In genomic region chr2:103583316-103583715, GRCm38 (mm10) we compare ENCODE assay signal across 13 mouse cellular contexts. TPM values are rescaled to one million over a fixed set of nuclear protein-coding genes. Genes with fewer than 3 reads are reported as not detected.
DNase-seq lines count a peak whose midpoint lies in the region; ATAC-seq and TF ChIP-seq lines count a peak whose summit lies in the region.
"Had no signal": no experiment of that assay in that cellular context is flagged by ENCODE, and none has a peak within 500 bp of the region (broad histone marks: within the 10 kb centered on the region; RNA-seq: fewer than 3 reads in every experiment).

No protein-coding gene starts in this region.

- peaks cover 31% of the 10 kb centered on the region for H3K4me1 ChIP-seq in liver, adult 2 months (ENCODE audit: control insufficient read depth, insufficient read depth, low read length)
- peaks cover 78% of the 10 kb centered on the region for H3K4me1 ChIP-seq in liver, embryonic 13.5 days (replicated peaks)

- H3K36me3 ChIP-seq in liver, adult 2 months (ENCODE audit: control insufficient read depth, insufficient read depth, low read length) = no peaks in the 10 kb centered on the region
- H3K36me3 ChIP-seq in liver, embryonic 13.5 days = no peaks in the 10 kb centered on the region
- H3K36me3 ChIP-seq: lung, embryonic 15.5 days had no signal

- H3K9me3 ChIP-seq in liver, embryonic 13.5 days (replicated peaks) = no peaks in the 10 kb centered on the region
- H3K9me3 ChIP-seq: lung, embryonic 15.5 days had no signal

- H3K4me2 ChIP-seq in liver, embryonic 13.5 days = no peak overlapping the region
- H3K4me2 ChIP-seq: lung, embryonic 15.5 days had no signal

- no peak overlapping the region for H3K4me3 ChIP-seq in liver, adult 2 months (ENCODE audit: insufficient read depth, low read depth, low read length)
- H3K4me3 ChIP-seq in liver, embryonic 13.5 days (replicated peaks) = no peak overlapping the region
- H3K4me3 ChIP-seq: erythroblast, embryonic 14.5 days; gastrocnemius, adult 2 months; lung, embryonic 15.5 days had no signal

- 22% methylated on average over 3 of the region's 3 CpGs for WGBS in liver, adult 2 months
- WGBS in liver, embryonic 13.5 days (ENCODE audit: insufficient replicate concordance) = 23% methylated on average over 3 of the region's 3 CpGs

- TF ChIP-seq POLR2A in liver, adult 2 months (IDR thresholded peaks at IDR 0.05; ENCODE audit: extremely low read depth, insufficient read depth, low read length) = no peak

- peak overlapping the region; percentile 76 for H3K27ac ChIP-seq in liver, adult 2 months (replicated peaks; ENCODE audit: insufficient read depth, low read depth, low read length)
- peak overlapping the region; percentile 80 for H3K27ac ChIP-seq in liver, embryonic 13.5 days
- H3K27ac ChIP-seq: gastrocnemius, adult 2 months; lung, embryonic 15.5 days had no signal

- H3K79me2 ChIP-seq in liver, adult 2 months (ENCODE audit: control insufficient read depth, insufficient read depth, low read length) = peaks cover 42% of the 10 kb centered on the region

- H3K9ac ChIP-seq in liver, adult 2 months (ENCODE audit: low read depth, low read length) = no peak overlapping the region
- H3K9ac ChIP-seq in liver, embryonic 13.5 days = no peak overlapping the region
- H3K9ac ChIP-seq: lung, embryonic 15.5 days had no signal

- DNase-seq in liver, adult 2 months (ENCODE audit: extremely low read depth, low read depth, low spot score) = peak; percentile 98
- DNase-seq in liver = no peak
- no peak for DNase-seq in liver, embryonic 13.5 days
- DNase-seq in urinary bladder, adult 18-20 months (ENCODE audit: low spot score in 2 of 2) = no peak
- DNase-seq in right cerebral cortex, postnatal 14 days = no peak
- DNase-seq: cerebellum, adult 2 months; gastrocnemius, adult 2 months; kidney, adult 18-20 months; thymus, postnatal 25 days had no signal

- peak; percentile 73 for ATAC-seq in activated CD4-positive, CD25-positive, alpha-beta regulatory T cell, adult 4 months
- no peak for ATAC-seq in liver, embryonic 13.5 days (ENCODE audit: low read depth)
- peak; percentile 89 for ATAC-seq in neutrophil, adult 5-6 weeks (ENCODE audit: extremely low read depth, insufficient number of reproducible peaks, low FRiP score, poor library complexity, severe bottlenecking)

- no peak for TF ChIP-seq CTCF in liver, adult 2 months (IDR thresholded peaks at IDR 0.05; ENCODE audit: low read depth, low read length)

- no peaks in the 10 kb centered on the region for H3K27me3 ChIP-seq in liver, adult 2 months (ENCODE audit: control insufficient read depth, insufficient read depth, low read length)
- no peaks in the 10 kb centered on the region; the same call in 1 of the 2 replicates for H3K27me3 ChIP-seq in liver, embryonic 13.5 days
- H3K27me3 ChIP-seq: lung, embryonic 15.5 days had no signal

RNA-seq across cellular contexts. Expression of gene Abtb2, which starts 17.2 kb away (rescaled TPM):
- total RNA-seq in liver, adult 2 months (2014; rRNA removed) = 6.5 and 8.6 TPM in 2 replicates
- polyA plus RNA-seq in liver, adult 2 months (2012; rRNA removed) = 15.1 and 17.3 TPM in 2 replicates
- polyA plus RNA-seq in activated CD4-positive, CD25-positive, alpha-beta regulatory T cell, adult 4 months (2017; shearing (Covaris generic)) = 10 to 100 TPM in 1 of 2 experiments, 1 to 10 TPM in 1; 9.0 to 10.9 TPM
- 1.9 and 2.6 TPM in 2 replicates for polyA plus RNA-seq in liver, embryonic 13.5 days (2015; fragmentation: Nextera tagmentation; extraction: Ambion mirVana)
- total RNA-seq in neutrophil, adult 5-6 weeks (2017) = 27.9 and 31.3 TPM in 2 replicates
